Mouse (Mus musculus) hindbrain, embryonic 13.5 days (tissue): ENCODE measurements around the gene Chrna1. TPM values are rescaled to one million over a fixed set of nuclear protein-coding genes. Genes with fewer than 3 reads are reported as not detected.
A peak's percentile ranks its signal among the peaks of the same experiment; 100 is the strongest.

Source experiments
- ATAC-seq: fragments of 200-750 bp; cut with Nextera tagmentation; 2 replicates; pipeline ENCODE4 v1.8.0; 2017; ENCODE audit warnings: moderate TSS enrichment; ENCODE audit not compliant: low FRiP score
- H3K27ac ChIP-seq: fragments of 300-500 bp; sonication (generic); 2 replicates; pipeline ENCODE4 v1.5.1; 2015; ENCODE audit warnings: inconsistent platforms, mild to moderate bottlenecking, moderate library complexity
- H3K27me3 ChIP-seq: fragments of 300-500 bp; sonication (generic); 2 replicates; pipeline ENCODE4 v1.6.1; 2015; ENCODE audit warnings: mild to moderate bottlenecking, inconsistent platforms
- H3K36me3 ChIP-seq: fragments of 300-500 bp; sonication (generic); 2 replicates; pipeline ENCODE4 v1.6.1; 2015; ENCODE audit warnings: mild to moderate bottlenecking, inconsistent platforms
- H3K4me1 ChIP-seq: fragments of 300-500 bp; sonication (generic); replicated peaks from 2 replicates; pipeline ENCODE4 v1.6.1; 2015; ENCODE audit warnings: inconsistent platforms
- H3K4me2 ChIP-seq: fragments of 300-500 bp; sonication (generic); 2 replicates; pipeline ENCODE4 v1.6.1; 2015; ENCODE audit warnings: inconsistent platforms, mild to moderate bottlenecking, moderate library complexity
- H3K4me3 ChIP-seq: fragments of 300-500 bp; sonication (generic); 2 replicates; pipeline ENCODE4 v1.5.1; 2015; ENCODE audit warnings: mild to moderate bottlenecking, inconsistent platforms
- H3K9ac ChIP-seq: fragments of 300-500 bp; sonication (generic); 2 replicates; pipeline ENCODE4 v1.6.1; 2015; ENCODE audit warnings: mild to moderate bottlenecking, inconsistent platforms
- H3K9me3 ChIP-seq: fragments of 300-500 bp; sonication (generic); 2 replicates; pipeline ENCODE4 v1.6.1; 2016; ENCODE audit warnings: inconsistent platforms
- WGBS: fragments of 180-500 bp; shearing (Covaris S2); methylation state at CpG from one replicate; pipeline ENCODE4 v1.1.7; 2015; 5-methylcytosine and 5-hydroxymethylcytosine counted together
- polyA plus RNA-seq: library from polyadenylated mRNA; unstranded; fragments of >200 nt; fragmentation: Nextera tagmentation; extraction: Ambion mirVana; gene quantifications from 2 replicates; pipeline ENCODE4 v1.2.1, GENCODE M21; 2015

Chrna1 gene
- polyA plus RNA-seq, 1 experiment from 2014 or later = 0.45 TPM

DNA sequence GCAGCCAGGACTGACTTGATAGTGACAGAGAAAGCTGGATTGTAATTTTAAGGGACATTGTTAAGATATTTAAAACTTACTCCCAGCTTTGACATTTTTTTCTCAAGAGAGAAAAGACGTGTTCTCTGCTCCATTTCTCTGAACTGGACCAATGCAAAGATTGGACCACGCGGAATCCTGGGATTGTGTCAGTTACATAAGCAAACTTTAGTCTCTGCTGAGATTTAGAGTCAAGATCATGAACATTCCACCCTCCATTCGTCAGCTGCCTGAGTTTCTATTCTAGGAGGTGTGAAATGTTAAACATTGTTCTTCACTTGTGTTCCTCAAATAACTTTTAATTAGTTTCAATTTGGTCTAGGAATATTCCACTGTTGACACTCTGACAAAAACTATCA, 7.0 kb upstream of the Chrna1 start:
- no peak overlapping the region for H3K4me2 ChIP-seq
- H3K27ac ChIP-seq = no peak overlapping the region
- H3K4me1 ChIP-seq = peaks cover 24% of the 10 kb centered on the region
- H3K36me3 ChIP-seq = no peaks in the 10 kb centered on the region
- ATAC-seq = no peak
- H3K27me3 ChIP-seq = peaks cover 12% of the 10 kb centered on the region
- no peak overlapping the region for H3K4me3 ChIP-seq
- no peaks in the 10 kb centered on the region for H3K9me3 ChIP-seq
- H3K9ac ChIP-seq = no peak overlapping the region
- 58% methylated on average over 4 of the region's 4 CpGs for WGBS

GRCm38 (mm10) chr2:73586392-73587108, 6.4 kb upstream of the Chrna1 start:
- H3K4me2 ChIP-seq = no peak overlapping the region
- H3K27me3 ChIP-seq = peaks cover 12% of the 10 kb centered on the region
- H3K9ac ChIP-seq = no peak overlapping the region
- no peak for ATAC-seq
- H3K4me3 ChIP-seq = no peak overlapping the region
- H3K9me3 ChIP-seq = no peaks in the 10 kb centered on the region
- H3K4me1 ChIP-seq = peaks cover 24% of the 10 kb centered on the region
- no peaks in the 10 kb centered on the region for H3K36me3 ChIP-seq
- 44% methylated on average over 10 of the region's 10 CpGs for WGBS
- H3K27ac ChIP-seq = no peak overlapping the region

GRCm38 (mm10) chr2:73585347-73585831, 5.3 kb upstream of the Chrna1 start:
- H3K36me3 ChIP-seq = no peaks in the 10 kb centered on the region
- 0 out of 2 replicates have a peak, but pooled peaks have one; percentile 8 for ATAC-seq
- peaks cover 20% of the 10 kb centered on the region for H3K4me1 ChIP-seq
- peak overlapping the region; percentile 40 for H3K4me3 ChIP-seq
- H3K9me3 ChIP-seq = no peaks in the 10 kb centered on the region
- peak overlapping the region; percentile 60 for H3K9ac ChIP-seq
- no peak overlapping the region; the same call in 1 of the 2 replicates for H3K27ac ChIP-seq
- peaks cover 17% of the 10 kb centered on the region for H3K27me3 ChIP-seq
- peak overlapping the region; percentile 62 for H3K4me2 ChIP-seq
- WGBS = 14% methylated on average over 12 of the region's 12 CpGs

- ATAC-seq = peak; percentile 76
- 4% methylated on average over 16 of the region's 18 CpGs for WGBS
- H3K27ac ChIP-seq = no peak overlapping the region; the same call in 1 of the 2 replicates
- peaks cover 14% of the 10 kb centered on the region for H3K4me1 ChIP-seq
- H3K4me3 ChIP-seq = peak overlapping the region; percentile 40
- peaks cover 17% of the 10 kb centered on the region for H3K27me3 ChIP-seq
- peak overlapping the region; percentile 62 for H3K4me2 ChIP-seq
- H3K36me3 ChIP-seq = no peaks in the 10 kb centered on the region
- H3K9me3 ChIP-seq = no peaks in the 10 kb centered on the region
- peak overlapping the region; percentile 60 for H3K9ac ChIP-seq
Observed at GRCm38 (mm10) chr2:73584645-73585346, 4.7 kb upstream of the Chrna1 start.

DNA sequence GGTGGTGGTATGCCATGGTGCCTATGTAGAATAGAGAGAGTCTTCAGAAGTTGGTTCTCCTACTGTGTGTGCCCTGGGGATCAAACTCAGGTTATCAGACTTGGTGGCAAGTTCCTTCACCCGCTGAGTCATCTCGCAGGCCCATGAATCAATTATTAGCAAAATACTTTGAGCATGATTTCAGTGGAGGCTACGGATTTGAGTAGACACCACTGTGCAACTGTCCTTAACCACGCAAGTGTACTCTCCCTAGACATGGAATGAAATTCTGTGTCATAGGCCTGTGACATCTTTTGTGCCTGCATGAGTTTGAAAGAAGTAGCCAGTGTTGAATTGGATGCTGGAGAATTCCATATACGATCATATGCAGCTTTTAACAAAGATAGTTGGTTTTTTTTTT, 582 bp upstream of the Chrna1 start:
- Histone ChIP-seq H3K27me3 (peaks cover 14% of the 10 kb centered on the region), H3K36me3 (no peaks in the 10 kb centered on the region), H3K9me3 (no peaks in the 10 kb centered on the region), H3K9ac (no peak overlapping the region), H3K4me2 (no peak overlapping the region), H3K4me3 (no peak overlapping the region), H3K27ac (no peak overlapping the region), H3K4me1 (peaks cover 10% of the 10 kb centered on the region)
- 89% methylated on average over 5 of the region's 5 CpGs for WGBS
- no peak for ATAC-seq

DNA sequence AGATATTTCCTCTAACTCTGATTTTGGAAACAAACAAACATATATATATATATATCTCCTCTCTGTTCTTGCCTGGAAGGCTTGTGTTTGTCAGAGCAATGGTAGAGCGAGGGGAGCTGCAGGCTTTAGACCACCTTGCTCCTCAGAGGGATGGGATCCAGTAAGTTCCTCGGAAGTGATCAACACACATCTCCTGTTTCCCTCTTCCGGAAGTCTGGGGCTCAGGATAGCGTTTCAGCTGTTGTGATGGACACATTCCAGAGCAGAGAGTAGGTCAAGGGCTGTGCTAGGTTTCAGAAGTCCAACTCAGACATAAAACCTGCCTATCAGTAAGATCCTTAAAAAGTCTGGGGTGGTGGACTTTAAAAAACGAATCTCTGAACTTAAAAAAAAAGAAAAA, 970 bp downstream of the Chrna1 start:
- 75% methylated on average over 5 of the region's 5 CpGs for WGBS
- H3K9ac ChIP-seq = no peak overlapping the region
- ATAC-seq = no peak
- no peaks in the 10 kb centered on the region for H3K4me1 ChIP-seq
- peaks cover 14% of the 10 kb centered on the region for H3K27me3 ChIP-seq
- no peak overlapping the region for H3K4me2 ChIP-seq
- no peaks in the 10 kb centered on the region for H3K36me3 ChIP-seq
- no peak overlapping the region for H3K4me3 ChIP-seq
- H3K27ac ChIP-seq = no peak overlapping the region
- H3K9me3 ChIP-seq = no peaks in the 10 kb centered on the region

DNA sequence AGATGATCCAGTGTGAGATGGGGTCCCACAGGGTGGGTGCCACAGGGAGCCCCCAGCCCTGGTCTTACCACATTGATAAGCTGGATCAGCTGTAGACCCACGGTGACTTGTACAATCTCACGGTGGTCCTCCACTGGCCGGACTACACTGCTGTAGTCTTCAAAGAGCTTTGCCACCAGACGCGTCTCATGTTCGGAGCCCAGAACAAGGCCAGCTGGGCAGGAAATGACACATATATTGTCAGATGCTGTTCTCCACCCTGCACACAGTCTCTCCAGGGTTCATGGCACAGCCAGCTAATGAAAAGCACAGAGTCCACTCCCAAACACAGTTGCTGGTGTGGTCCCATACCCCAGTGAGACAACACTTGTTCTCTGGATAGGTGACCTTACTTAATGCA, 5.7 kb downstream of the Chrna1 start:
- H3K27ac ChIP-seq = no peak overlapping the region
- H3K4me1 ChIP-seq = peaks cover 9% of the 10 kb centered on the region
- H3K27me3 ChIP-seq = 0 out of 2 replicates have a peak, but pooled peaks cover 4% of the 10 kb centered on the region
- no peak overlapping the region for H3K4me2 ChIP-seq
- ATAC-seq = no peak
- H3K4me3 ChIP-seq = no peak overlapping the region
- 97% methylated on average over 6 of the region's 6 CpGs for WGBS
- H3K36me3 ChIP-seq = no peaks in the 10 kb centered on the region
- H3K9me3 ChIP-seq = no peaks in the 10 kb centered on the region
- no peak overlapping the region for H3K9ac ChIP-seq

GRCm38 (mm10) chr2:73573556-73573955, 6.6 kb downstream of the Chrna1 start:
- Histone ChIP-seq H3K36me3 (no peaks in the 10 kb centered on the region), H3K27me3 (0 out of 2 replicates have a peak, but pooled peaks cover 4% of the 10 kb centered on the region), H3K4me1 (peaks cover 9% of the 10 kb centered on the region), H3K9ac (no peak overlapping the region), H3K4me3 (no peak overlapping the region), H3K4me2 (no peak overlapping the region), H3K9me3 (no peaks in the 10 kb centered on the region), H3K27ac (peak overlapping the region; percentile 77; the same call in 1 of the 2 replicates)
- ATAC-seq = no peak
- WGBS = 90% methylated on average over 4 of the region's 4 CpGs

- H3K4me2 ChIP-seq = peak overlapping the region; percentile 52
- peak overlapping the region; percentile 32 for H3K4me3 ChIP-seq
- 16% methylated on average over 23 of the region's 23 CpGs for WGBS
- H3K9me3 ChIP-seq = no peaks in the 10 kb centered on the region
- peak; percentile 96 for ATAC-seq
- H3K9ac ChIP-seq = peak overlapping the region; percentile 40; the same call in 1 of the 2 replicates
- no peaks in the 10 kb centered on the region for H3K36me3 ChIP-seq
- H3K4me1 ChIP-seq = peaks cover 9% of the 10 kb centered on the region
- H3K27ac ChIP-seq = peak overlapping the region; percentile 77
- H3K27me3 ChIP-seq = 0 out of 2 replicates have a peak, but pooled peaks cover 9% of the 10 kb centered on the region
Observed at GRCm38 (mm10) chr2:73572539-73573372, 7.4 kb downstream of the Chrna1 start.

GRCm38 (mm10) chr2:73571901-73572300, 8.2 kb downstream of the Chrna1 start:
- ATAC-seq = no peak
- Histone ChIP-seq H3K27ac (no peak overlapping the region), H3K4me3 (no peak overlapping the region), H3K4me2 (no peak overlapping the region), H3K9me3 (no peaks in the 10 kb centered on the region), H3K9ac (no peak overlapping the region), H3K36me3 (no peaks in the 10 kb centered on the region), H3K4me1 (peaks cover 9% of the 10 kb centered on the region), H3K27me3 (0 out of 2 replicates have a peak, but pooled peaks cover 9% of the 10 kb centered on the region)
- WGBS = 64% methylated on average over 6 of the region's 6 CpGs

GRCm38 (mm10) chr2:73571304-73571703, 8.8 kb downstream of the Chrna1 start:
- Histone ChIP-seq H3K27me3 (0 out of 2 replicates have a peak, but pooled peaks cover 9% of the 10 kb centered on the region), H3K36me3 (no peaks in the 10 kb centered on the region), H3K27ac (no peak overlapping the region), H3K4me2 (no peak overlapping the region), H3K9ac (no peak overlapping the region), H3K4me3 (no peak overlapping the region), H3K9me3 (no peaks in the 10 kb centered on the region), H3K4me1 (peaks cover 9% of the 10 kb centered on the region)
- 95% methylated on average over 9 of the region's 9 CpGs for WGBS
- ATAC-seq = no peak
